Mouse (Mus musculus): ENCODE data around the gene 1600014C23Rik.

GRCm38 (mm10) chr17:45696981-45697380, 36.7 kb downstream of the 1600014C23Rik start:
- TF ChIP-seq CTCF (conservative IDR thresholded peaks at IDR 0.05; ENCODE audit: low read length): no peak
- no peak for TF ChIP-seq NANOG (IDR thresholded peaks at IDR 0.05; ENCODE audit: borderline replicate concordance, low read length)

Measured in E14TG2a.4 (cell line).